Mouse (Mus musculus): ENCODE results near the gene Aldh1l2. TPM values are rescaled to one million over a fixed set of nuclear protein-coding genes. Genes with fewer than 3 reads are reported as not detected.
A peak's percentile ranks its signal among the peaks of the same experiment; 100 is the strongest.
"Not testable (repeated sequence)": the region's sequence is repeated elsewhere in the genome, so short reads cannot be mapped to it uniquely, and the experiment has no call there.

The Aldh1l2 gene
- polyA plus RNA-seq, 1 experiment from 2014 or later: 2.8 TPM

GRCm38 (mm10) chr10:83533258-83533909 lies 556 bp downstream of the Aldh1l2 start:
- Histone ChIP-seq H3K9me3 (no peaks in the 10 kb centered on the region), H3K4me2 (replicated peaks) (peak overlapping the region; percentile 98), H3K4me3 (peak overlapping the region; percentile 54), H3K27ac (no peak overlapping the region), H3K27me3 (0 out of 2 replicates have a peak, but pooled peaks cover 8% of the 10 kb centered on the region), H3K9ac (peak overlapping the region; percentile 66), H3K36me3 (no peaks in the 10 kb centered on the region), H3K4me1 (0 out of 2 replicates have a peak, but pooled peaks cover 4% of the 10 kb centered on the region)
- peak; percentile 35; the same call in 1 of the 2 replicates for ATAC-seq (ENCODE audit: insufficient number of reproducible peaks, insufficient read depth, low FRiP score, low TSS enrichment)
- WGBS: 3% methylated on average over 27 of the region's 27 CpGs

- no peaks in the 10 kb centered on the region for H3K36me3 ChIP-seq
- 0 out of 2 replicates have a peak, but pooled peaks cover 4% of the 10 kb centered on the region for H3K4me1 ChIP-seq
- 0 out of 2 replicates have a peak, but pooled peaks cover 2% of the 10 kb centered on the region for H3K27me3 ChIP-seq
- no peak overlapping the region for H3K4me2 ChIP-seq (replicated peaks)
- no peak overlapping the region for H3K4me3 ChIP-seq
- no peak overlapping the region for H3K27ac ChIP-seq
- ATAC-seq (ENCODE audit: insufficient number of reproducible peaks, insufficient read depth, low FRiP score, low TSS enrichment): no peak
- 84% methylated on average over 6 of the region's 6 CpGs for WGBS
- H3K9me3 ChIP-seq: no peaks in the 10 kb centered on the region
- H3K9ac ChIP-seq: no peak overlapping the region
Observed at GRCm38 (mm10) chr10:83530384-83530967, 3.5 kb downstream of the Aldh1l2 start.

- not testable (repeated sequence) for ATAC-seq (ENCODE audit: insufficient number of reproducible peaks, insufficient read depth, low FRiP score, low TSS enrichment); H3K27ac ChIP-seq; H3K4me3 ChIP-seq; H3K4me2 ChIP-seq (replicated peaks); H3K9me3 ChIP-seq; H3K27me3 ChIP-seq; H3K4me1 ChIP-seq; H3K36me3 ChIP-seq; H3K9ac ChIP-seq
Observed at GRCm38 (mm10) chr10:83524238-83524637, 9.7 kb downstream of the Aldh1l2 start.

- H3K27me3 ChIP-seq: no peaks in the 10 kb centered on the region
- no peak overlapping the region for H3K27ac ChIP-seq
- no peaks in the 10 kb centered on the region for H3K9me3 ChIP-seq
- no peaks in the 10 kb centered on the region for H3K4me1 ChIP-seq
- no peak overlapping the region for H3K4me2 ChIP-seq (replicated peaks)
- H3K4me3 ChIP-seq: no peak overlapping the region
- 85% methylated on average over 4 of the region's 4 CpGs for WGBS
- no peaks in the 10 kb centered on the region for H3K36me3 ChIP-seq
- no peak overlapping the region for H3K9ac ChIP-seq
- no peak for ATAC-seq (ENCODE audit: insufficient number of reproducible peaks, insufficient read depth, low FRiP score, low TSS enrichment)
Observed at GRCm38 (mm10) chr10:83520990-83521389, 12.9 kb downstream of the Aldh1l2 start.

GRCm38 (mm10) chr10:83513736-83514135 lies 20.2 kb downstream of the Aldh1l2 start:
- no peaks in the 10 kb centered on the region for H3K4me1 ChIP-seq
- no peak for ATAC-seq (ENCODE audit: insufficient number of reproducible peaks, insufficient read depth, low FRiP score, low TSS enrichment)
- no peaks in the 10 kb centered on the region for H3K36me3 ChIP-seq
- no peak overlapping the region for H3K9ac ChIP-seq
- H3K27me3 ChIP-seq: no peaks in the 10 kb centered on the region
- H3K27ac ChIP-seq: no peak overlapping the region
- H3K4me3 ChIP-seq: no peak overlapping the region
- no peak overlapping the region for H3K4me2 ChIP-seq (replicated peaks)
- 77% methylated on average over 8 of the region's 8 CpGs for WGBS
- H3K9me3 ChIP-seq: no peaks in the 10 kb centered on the region

GRCm38 (mm10) chr10:83511304-83511703 lies 22.6 kb downstream of the Aldh1l2 start:
- Histone ChIP-seq H3K36me3 (no peaks in the 10 kb centered on the region), H3K4me3 (no peak overlapping the region), H3K4me1 (no peaks in the 10 kb centered on the region), H3K9ac (no peak overlapping the region), H3K27me3 (no peaks in the 10 kb centered on the region), H3K27ac (no peak overlapping the region), H3K9me3 (no peaks in the 10 kb centered on the region), H3K4me2 (replicated peaks) (no peak overlapping the region)
- ATAC-seq (ENCODE audit: insufficient number of reproducible peaks, insufficient read depth, low FRiP score, low TSS enrichment): no peak
- WGBS: 80% methylated on average over 5 of the region's 5 CpGs

- Histone ChIP-seq H3K4me2 (replicated peaks) (no peak overlapping the region), H3K9ac (no peak overlapping the region), H3K9me3 (no peaks in the 10 kb centered on the region), H3K27me3 (no peaks in the 10 kb centered on the region), H3K27ac (no peak overlapping the region), H3K4me3 (no peak overlapping the region), H3K4me1 (no peaks in the 10 kb centered on the region), H3K36me3 (no peaks in the 10 kb centered on the region)
- no peak for ATAC-seq (ENCODE audit: insufficient number of reproducible peaks, insufficient read depth, low FRiP score, low TSS enrichment)
- 59% methylated on average over 8 of the region's 8 CpGs for WGBS
Observed at GRCm38 (mm10) chr10:83508962-83509660, 24.8 kb downstream of the Aldh1l2 start.

- ATAC-seq (ENCODE audit: insufficient number of reproducible peaks, insufficient read depth, low FRiP score, low TSS enrichment): no peak
Observed at GRCm38 (mm10) chr10:83497321-83497720, 36.6 kb downstream of the Aldh1l2 start.

GRCm38 (mm10) chr10:83490506-83490905 lies 43.4 kb downstream of the Aldh1l2 start:
- Histone ChIP-seq H3K27ac (no peak overlapping the region), H3K4me3 (no peak overlapping the region), H3K36me3 (no peaks in the 10 kb centered on the region), H3K4me2 (replicated peaks) (no peak overlapping the region), H3K9me3 (no peaks in the 10 kb centered on the region), H3K4me1 (no peaks in the 10 kb centered on the region), H3K27me3 (no peaks in the 10 kb centered on the region), H3K9ac (no peak overlapping the region)
- ATAC-seq (ENCODE audit: insufficient number of reproducible peaks, insufficient read depth, low FRiP score, low TSS enrichment): no peak
- 87% methylated on average over 6 of the region's 6 CpGs for WGBS

More at GRCm38 (mm10) chr10:83497321-83497720, 36.6 kb downstream of the Aldh1l2 start:
- H3K27ac ChIP-seq: no peak overlapping the region
- no peak overlapping the region for H3K4me2 ChIP-seq (replicated peaks)
- H3K9ac ChIP-seq: no peak overlapping the region
- no peaks in the 10 kb centered on the region for H3K4me1 ChIP-seq
- H3K4me3 ChIP-seq: no peak overlapping the region
- 83% methylated on average over 13 of the region's 13 CpGs for WGBS
- no peaks in the 10 kb centered on the region for H3K36me3 ChIP-seq
- H3K9me3 ChIP-seq: no peaks in the 10 kb centered on the region
- no peaks in the 10 kb centered on the region for H3K27me3 ChIP-seq

GRCm38 (mm10) chr10:83477286-83477685 lies 56.7 kb downstream of the Aldh1l2 start:
- Histone ChIP-seq H3K9ac (no peak overlapping the region), H3K36me3 (no peaks in the 10 kb centered on the region), H3K27ac (no peak overlapping the region), H3K9me3 (no peaks in the 10 kb centered on the region), H3K27me3 (no peaks in the 10 kb centered on the region), H3K4me2 (replicated peaks) (no peak overlapping the region), H3K4me3 (no peak overlapping the region), H3K4me1 (no peaks in the 10 kb centered on the region)
- WGBS: 86% methylated on average over 5 of the region's 5 CpGs
- ATAC-seq (ENCODE audit: insufficient number of reproducible peaks, insufficient read depth, low FRiP score, low TSS enrichment): no peak

GRCm38 (mm10) chr10:83475226-83475625 lies 58.7 kb downstream of the Aldh1l2 start:
- no peaks in the 10 kb centered on the region for H3K9me3 ChIP-seq
- no peak overlapping the region for H3K4me2 ChIP-seq (replicated peaks)
- no peak for ATAC-seq (ENCODE audit: insufficient number of reproducible peaks, insufficient read depth, low FRiP score, low TSS enrichment)
- H3K27ac ChIP-seq: no peak overlapping the region
- no peaks in the 10 kb centered on the region for H3K27me3 ChIP-seq
- no peak overlapping the region for H3K9ac ChIP-seq
- no peak overlapping the region for H3K4me3 ChIP-seq
- H3K4me1 ChIP-seq: no peaks in the 10 kb centered on the region
- no peaks in the 10 kb centered on the region for H3K36me3 ChIP-seq
- 95% methylated on average over 13 of the region's 13 CpGs for WGBS

GRCm38 (mm10) chr10:83457531-83457930 lies 76.4 kb downstream of the Aldh1l2 start:
- H3K4me1 ChIP-seq: no peaks in the 10 kb centered on the region
- H3K9ac ChIP-seq: no peak overlapping the region
- H3K27me3 ChIP-seq: no peaks in the 10 kb centered on the region
- no peak overlapping the region for H3K27ac ChIP-seq
- H3K9me3 ChIP-seq: peaks cover 21% of the 10 kb centered on the region
- ATAC-seq (ENCODE audit: insufficient number of reproducible peaks, insufficient read depth, low FRiP score, low TSS enrichment): no peak
- H3K4me2 ChIP-seq (replicated peaks): no peak overlapping the region
- WGBS: 95% methylated on average over 3 of the region's 3 CpGs
- H3K4me3 ChIP-seq: no peak overlapping the region
- no peaks in the 10 kb centered on the region for H3K36me3 ChIP-seq

Measured in embryonic facial prominence, embryonic 12.5 days (tissue).